Mouse (Mus musculus): Measurements from ENCODE around the gene Cntnap5c.
A peak's percentile ranks its signal among the peaks of the same experiment; 100 is the strongest.
"Not testable (repeated sequence)": the region's sequence is repeated elsewhere in the genome, so short reads cannot be mapped to it uniquely, and the experiment has no call there.

The Cntnap5c gene

DNA sequence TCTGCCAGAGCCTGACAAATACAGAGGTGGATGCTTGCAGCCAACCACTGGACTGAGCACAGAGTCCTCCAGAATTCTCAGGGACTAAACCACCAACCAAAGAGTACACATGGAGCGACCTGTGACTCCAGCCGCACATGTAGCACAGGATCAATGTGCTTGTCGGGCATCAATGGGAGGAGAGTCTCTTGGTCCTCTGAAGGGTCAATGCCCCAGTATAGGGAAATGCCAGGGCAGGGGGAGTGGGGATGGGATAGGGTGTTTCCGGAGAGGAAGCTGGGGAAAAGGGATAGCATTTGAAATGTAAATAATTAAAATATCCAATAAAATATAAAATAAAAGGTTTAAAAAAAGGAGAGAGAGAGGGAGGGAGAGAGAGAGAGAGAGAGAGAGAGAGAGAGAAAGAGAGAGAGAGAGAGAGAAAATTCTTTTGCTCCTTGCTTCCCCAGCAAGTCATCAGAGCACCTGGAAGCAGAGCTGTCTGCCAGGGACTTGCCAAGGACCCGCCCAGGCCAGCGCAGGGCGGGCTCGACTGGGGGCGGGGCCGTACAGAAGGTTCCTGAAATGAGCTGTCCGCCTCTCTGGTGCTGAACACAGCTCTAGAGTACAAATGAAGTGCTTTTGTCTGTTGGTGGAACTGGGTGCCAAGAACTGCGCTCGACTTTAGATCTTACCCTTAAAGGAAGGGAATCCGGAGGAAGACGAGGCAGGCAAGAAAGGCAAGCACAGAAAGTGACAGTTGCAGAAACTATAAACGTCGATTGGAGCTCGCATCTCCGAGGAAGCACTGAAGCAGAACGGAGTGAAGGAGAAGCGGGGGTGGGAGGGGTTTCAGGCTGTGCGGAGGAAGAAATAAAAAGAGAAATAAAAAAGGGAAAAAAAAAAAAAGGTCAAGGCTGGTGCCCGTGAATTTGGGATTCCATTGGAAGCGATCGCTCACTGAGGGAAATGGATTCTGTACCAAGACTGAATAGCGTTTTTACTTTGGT, at the start of gene Cntnap5c:
Cntnap5c (plus strand) TSS at position 949 of the 989 bp plus-strand sequence.
- peak; percentile 48 for DNase-seq (ENCODE audit: low read depth, low spot score)

DNA sequence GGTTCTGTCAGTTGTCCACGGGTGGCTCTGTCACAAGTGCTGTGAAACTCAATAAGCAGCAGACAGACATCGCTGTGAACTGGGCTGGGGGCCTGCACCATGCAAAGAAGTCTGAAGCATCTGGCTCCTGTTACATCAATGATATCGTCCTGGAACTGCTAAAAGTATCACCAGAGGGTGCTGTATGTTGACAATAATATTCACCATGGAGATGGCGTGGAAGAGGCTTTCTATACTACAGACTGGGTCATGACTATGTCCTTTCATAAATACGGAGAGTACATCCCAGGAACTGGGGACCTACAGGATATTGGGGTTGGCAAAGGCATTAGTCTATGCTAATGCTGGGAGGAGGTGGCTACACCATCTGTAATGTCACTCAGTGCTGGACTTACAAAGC, 27.3 kb upstream of the Cntnap5c start, which contains the start of gene Gm21834:
Gm21834 (minus strand) TSS at position 101 of the 400 bp plus-strand sequence.
- no peak for DNase-seq (ENCODE audit: low read depth, low spot score)

DNA sequence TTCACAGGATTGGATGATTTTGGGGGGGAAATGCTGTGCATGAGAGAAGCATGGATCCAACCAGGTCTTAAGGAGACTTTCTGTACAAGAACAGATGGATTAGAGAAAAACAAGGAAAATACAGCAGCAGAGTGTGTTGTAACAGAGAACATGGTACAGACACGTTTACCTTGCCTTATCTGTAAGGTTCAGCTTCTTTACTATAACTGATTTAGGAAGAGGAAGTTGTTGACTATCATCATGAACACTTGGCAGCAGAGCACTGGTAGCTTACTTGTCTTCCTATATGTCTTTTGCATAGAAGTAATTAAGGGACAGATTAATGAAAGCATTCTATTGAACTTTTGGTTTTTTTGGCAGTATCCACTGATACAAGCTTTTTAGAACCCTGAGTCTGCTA, 11.3 kb upstream of the Cntnap5c start:
- no peak for DNase-seq (ENCODE audit: low read depth, low spot score)

DNA sequence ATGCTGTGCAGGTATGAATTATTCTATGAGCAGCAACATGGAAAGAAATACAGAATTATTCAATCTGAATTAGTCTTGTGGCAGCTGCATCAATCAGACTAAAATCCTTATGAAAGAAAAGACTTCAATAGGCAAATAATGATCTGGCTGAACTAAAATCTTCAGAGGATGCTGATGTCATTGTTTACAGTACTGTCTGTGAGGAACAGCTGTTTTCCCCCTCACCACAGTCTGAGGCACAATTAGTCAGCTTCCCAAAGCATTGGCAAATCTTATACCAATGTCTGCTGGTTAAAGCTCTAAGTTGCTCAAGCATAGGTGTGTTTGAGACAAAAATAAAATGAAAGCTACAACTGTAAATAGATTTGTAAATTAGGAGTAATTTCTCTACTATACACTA, 2.1 kb upstream of the Cntnap5c start:
- DNase-seq (ENCODE audit: low read depth, low spot score): no peak

DNA sequence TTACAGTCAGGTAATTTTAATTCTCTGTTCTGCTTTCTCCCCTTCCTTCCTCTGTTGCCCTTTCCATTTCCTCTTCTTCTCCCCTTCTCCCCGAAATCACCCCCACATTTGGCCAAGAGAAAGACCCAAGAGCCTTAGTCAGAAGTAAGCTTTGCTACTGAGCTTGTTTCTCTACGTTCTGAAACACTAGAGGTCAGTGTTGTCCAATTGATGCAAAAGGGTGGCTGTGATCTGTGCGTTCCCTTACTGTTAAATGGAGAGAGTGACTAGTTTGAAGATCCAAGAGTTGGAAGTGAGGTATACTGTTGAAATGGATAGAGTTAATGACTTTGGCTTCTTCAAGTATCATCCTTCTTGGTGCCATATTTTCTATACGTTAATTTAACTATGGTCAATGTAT, 1.5 kb downstream of the Cntnap5c start:
- DNase-seq (ENCODE audit: low read depth, low spot score): peak; percentile 4

DNA sequence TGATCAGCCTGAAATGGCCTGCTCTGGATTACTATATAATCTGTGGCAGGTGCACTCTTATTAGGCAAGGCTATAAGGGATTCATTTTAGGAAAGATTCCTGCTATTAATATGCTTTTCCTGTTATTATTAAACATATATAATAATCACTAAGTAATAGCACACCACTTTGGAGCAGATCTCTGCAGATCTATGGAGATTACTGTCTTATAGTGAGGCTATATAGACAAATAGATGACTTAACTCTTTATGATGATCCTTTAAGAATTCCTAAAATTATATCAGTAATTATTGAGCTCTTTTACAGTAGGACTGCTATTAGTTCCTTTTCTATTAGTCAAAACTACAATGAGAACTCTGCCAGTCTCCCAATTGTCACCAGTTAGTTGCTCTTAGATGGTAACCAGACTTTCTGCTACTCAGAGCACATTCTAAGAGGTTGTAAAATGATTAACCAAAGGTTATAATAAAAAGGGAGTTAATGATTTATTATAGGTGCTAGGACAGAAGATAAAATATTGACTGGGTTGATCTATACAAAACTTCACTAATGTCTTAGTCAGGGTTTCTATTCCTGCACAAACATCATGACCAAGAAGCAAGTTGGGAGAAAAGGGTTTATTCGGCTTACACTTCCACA, 18.9 kb downstream of the Cntnap5c start:
- no peak for DNase-seq (ENCODE audit: low read depth, low spot score)

DNA sequence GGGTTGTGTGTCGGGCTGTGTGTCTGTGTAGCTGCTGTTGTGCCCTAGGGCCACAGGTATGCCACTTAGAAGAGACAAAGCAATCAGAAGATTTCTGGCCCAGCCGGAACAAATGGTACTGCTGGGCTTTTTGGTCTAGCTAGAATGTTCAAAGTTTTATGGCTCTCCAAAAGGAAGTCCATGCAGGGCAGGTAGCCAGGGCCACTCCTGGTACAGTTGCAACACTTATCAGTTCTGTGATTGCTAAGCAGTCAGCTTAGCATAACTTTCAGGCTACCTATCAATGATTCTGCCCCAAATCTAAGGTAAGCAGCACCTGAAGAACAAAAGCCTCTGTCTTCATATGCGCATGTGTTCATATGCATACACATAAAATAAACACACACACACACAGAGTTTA, 26.0 kb downstream of the Cntnap5c start:
- no peak for DNase-seq (ENCODE audit: low read depth, low spot score)

DNA sequence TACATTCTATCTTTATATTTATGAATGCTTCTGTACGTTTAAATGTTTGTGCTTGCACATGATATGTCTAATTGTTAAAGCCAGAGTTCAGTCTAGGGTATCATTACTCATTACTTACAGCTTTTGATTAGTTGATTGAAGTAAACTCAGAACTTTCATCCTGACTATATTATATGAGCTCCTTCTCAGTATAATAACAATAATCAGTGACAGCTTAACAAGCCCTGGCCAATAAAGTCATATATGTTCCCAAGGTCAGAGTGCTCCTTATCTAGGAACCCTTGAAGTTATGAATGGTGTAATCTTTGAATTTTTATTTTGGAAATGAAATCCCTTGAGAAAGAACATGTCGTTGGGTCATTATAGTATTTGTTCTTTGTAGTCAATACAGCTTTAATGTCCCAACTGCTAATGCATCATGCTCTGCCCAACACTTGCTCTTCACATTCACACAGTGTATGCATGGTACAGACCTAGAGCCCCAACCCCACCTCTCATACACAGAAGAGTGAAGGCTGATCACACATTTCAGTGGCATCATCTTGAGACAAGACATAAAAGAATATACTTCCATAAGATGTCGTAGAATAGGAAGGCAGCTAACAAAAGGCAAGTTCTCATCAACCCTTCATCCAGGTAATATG, 27.4 kb downstream of the Cntnap5c start:
- no peak for DNase-seq (ENCODE audit: low read depth, low spot score)

DNA sequence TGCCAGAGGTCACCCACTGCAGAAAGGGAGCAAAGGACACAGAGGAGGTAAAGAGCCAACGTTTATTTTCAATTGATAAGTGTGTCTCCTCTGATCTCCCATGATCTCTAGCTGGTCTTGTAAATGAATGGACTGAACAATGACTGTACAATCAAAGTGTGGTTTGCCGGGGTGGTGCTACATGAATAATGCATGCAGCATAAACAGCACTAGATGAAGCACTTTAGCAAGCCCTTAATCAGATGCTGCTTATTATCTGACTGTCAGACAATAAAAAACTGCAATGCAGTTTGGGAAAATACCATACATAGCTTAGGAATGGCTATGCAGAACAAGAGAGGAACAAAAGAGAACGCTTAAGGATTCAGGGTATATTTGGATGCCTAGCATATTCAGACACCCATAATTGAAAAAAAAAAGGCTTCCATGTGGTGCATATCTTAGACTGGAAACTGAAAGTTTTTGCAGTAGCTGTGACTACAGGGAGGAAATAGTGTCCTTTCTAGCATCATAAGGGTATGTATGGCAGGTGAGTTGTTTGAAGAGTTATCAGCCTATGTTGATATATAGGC, 30.1 kb downstream of the Cntnap5c start:
- no peak for DNase-seq (ENCODE audit: low read depth, low spot score)

DNA sequence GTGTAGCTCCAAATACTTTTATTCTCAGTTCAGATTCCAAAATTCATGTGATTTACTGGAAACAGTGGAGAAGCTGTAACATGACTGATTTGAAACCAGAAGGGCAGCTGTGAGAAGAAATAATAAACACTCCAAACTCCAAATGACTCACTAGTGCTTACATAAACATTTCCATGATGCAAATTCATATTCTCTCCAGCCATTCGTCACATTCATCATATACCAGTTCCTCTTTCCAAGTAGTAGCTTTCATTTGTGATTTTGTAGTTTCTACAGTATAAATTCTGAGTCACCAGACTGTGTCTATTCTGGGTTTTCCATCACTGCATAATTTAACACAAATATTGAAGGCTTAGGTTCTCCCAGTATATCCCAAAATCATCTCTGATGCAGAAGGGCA, 31.8 kb downstream of the Cntnap5c start:
- DNase-seq (ENCODE audit: low read depth, low spot score): no peak

DNA sequence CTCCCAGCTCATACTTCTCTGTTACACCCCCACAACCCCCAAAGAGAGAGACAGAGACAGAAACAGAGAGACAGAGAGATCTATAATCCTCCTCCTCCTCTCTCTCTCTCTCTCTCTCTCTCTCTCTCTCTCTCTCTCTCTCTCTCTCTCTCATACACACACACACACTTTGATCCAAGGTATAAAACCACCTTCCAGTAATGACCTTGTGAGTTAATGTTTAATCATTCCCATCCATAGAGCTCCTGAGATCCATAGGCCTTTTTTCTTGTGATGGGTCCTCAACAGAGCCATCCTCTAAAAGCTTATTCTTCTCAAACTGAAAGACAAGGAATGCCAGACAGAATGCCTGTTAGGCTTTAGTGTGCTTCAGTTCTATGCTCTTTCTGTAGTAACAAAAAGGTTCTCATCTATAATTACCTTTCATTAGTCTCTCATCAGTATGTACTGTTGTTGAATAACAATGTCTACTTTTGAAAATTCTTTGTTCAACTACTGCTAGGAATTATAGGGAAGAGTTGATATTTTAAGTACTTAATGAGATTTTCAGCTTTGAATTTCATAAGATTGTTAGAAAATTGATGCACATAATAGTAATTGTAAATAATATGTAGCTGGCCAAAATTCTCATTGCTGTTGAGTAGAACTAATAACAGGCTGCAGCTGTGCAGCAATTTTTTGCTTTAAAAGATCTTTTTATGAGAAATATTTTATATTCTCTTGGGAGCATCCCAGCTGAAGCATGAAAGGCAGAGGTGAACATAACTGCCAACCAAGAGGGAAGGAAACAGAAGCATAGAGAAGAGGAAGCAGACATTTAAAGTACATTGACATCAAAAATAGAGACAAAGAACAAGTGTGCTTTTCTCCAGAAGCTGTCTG, 68.0 kb downstream of the Cntnap5c start:
- no peak for DNase-seq (ENCODE audit: low read depth, low spot score)

DNA sequence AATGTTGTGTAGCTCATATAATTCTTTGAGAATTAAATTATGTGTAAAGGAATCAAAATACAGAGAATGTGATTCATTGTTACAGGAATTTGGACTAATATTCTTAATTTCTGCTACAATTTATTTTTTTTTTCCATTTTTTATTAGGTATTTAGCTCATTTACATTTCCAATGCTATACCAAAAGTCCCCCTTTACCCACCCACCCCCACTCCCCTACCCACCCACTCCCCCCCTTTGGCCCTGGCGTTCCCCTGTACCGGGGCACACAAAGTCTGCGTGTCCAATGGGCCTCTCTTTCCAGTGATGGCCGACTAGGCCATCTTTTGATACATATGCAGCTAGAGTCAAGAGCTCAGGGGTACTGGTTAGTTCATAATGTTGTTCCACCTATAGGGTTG, 86.4 kb downstream of the Cntnap5c start:
- not testable (repeated sequence) for DNase-seq (ENCODE audit: low read depth, low spot score)

DNA sequence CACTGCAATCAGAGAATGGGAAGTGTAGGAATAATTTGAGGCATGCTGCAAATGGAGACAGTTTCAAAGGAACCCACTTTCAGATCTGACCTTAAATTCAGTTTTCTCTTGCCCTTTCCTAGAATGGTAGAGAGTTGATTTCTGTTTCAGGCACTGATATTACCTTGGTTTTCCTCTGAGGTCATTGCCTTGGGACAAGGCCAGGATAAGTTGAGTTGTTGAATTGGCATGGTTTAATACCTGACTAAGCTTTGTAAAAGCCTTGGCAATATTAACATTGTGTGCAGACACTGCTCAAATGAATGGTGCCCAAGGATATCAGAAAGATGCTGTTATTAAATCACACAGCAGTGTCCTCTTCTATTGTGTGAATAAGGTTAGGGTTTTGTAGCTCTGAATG, 96.6 kb downstream of the Cntnap5c start:
- DNase-seq (ENCODE audit: low read depth, low spot score): no peak

DNA sequence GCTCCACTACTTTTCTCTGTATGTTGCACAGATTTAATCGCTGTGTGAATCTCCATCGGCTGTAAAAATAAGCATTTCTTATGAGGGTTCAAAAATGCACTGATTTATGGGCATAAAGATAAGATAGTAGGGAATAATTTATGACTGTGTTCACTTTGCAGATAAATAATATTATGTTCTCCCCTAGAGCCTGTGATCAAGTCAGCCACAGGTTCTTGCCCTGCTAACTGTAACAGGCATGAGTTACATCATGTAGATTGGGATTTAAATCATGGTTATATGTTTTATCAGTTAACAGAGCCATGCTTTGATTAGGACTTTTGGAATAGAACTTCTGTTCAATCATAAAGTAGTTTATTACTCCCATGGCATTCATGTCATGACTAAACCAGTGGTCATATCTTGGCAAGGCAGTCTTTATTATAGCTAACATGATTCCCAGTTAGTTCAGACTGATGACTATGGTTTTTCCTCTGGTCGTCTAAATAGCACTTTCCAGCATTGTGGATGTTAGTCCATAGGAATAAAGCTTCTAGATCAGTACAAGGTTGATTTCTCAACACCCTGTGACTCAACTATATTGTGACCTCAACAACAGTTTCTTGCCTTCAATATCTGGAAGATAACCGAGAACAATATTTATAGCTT, 118.5 kb downstream of the Cntnap5c start:
- no peak for DNase-seq (ENCODE audit: low read depth, low spot score)

DNA sequence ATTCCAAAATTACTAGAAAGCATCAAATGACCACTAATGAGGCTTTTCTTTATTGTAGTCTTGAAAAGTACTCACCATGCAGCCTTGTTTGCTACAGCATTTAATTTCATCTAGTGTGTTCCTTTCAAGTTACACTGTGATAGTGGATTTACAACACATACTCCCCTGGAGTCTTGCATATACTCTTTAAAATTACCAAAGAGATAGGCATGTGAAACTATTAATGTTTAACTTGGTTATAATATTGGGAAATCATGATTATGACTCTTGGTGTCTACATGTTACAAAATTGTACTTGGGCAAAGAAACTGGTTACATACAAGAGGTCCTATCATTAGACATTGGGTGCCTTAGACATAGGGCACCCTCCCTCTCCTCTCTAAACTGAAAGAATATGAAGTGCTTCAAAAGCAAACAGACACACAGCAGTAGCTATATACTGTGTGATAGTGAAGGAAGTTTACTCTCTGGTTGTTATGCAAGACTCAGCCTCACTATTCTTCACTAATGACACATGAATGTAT, 142.5 kb downstream of the Cntnap5c start:
- no peak for DNase-seq (ENCODE audit: low read depth, low spot score)

DNA sequence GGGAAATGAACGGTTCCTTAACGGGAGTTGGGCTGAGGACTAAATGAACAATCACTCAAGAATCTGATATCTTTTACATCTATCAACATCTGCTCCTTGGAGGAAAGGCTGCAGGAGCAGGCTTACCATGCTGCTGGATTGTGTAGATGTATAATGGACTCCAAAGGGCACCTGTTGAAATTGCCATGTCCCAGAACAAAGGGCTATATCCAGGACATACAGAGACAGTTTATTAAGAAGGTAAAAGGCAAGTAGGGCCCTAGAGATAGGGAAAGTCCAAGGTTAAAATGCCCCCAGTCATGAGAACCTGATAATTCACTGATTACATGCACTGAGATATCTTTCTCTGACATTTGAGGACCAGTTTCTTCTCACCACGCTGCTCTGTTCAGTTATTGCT, 214.9 kb downstream of the Cntnap5c start:
- DNase-seq (ENCODE audit: low read depth, low spot score): no peak

DNA sequence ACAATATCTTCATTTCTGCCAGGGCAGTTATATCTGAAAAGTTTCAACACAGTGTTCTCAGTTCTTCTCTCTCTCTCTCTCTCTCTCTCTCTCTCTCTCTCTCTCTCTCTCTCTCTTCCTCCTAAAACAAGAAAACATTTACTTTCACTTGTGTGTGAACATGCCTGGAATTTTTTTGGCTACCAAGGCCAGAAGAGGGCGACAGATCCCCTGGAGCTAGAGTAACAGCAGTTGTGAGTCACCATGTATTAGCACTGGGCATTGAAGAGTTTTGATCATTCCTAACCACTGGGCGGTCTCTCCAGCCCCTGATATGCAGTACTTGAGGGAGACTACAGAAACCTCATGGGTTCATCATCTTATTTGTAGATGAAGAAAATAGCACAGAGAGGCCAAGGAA, 219.1 kb downstream of the Cntnap5c start:
- DNase-seq (ENCODE audit: low read depth, low spot score): no peak

DNA sequence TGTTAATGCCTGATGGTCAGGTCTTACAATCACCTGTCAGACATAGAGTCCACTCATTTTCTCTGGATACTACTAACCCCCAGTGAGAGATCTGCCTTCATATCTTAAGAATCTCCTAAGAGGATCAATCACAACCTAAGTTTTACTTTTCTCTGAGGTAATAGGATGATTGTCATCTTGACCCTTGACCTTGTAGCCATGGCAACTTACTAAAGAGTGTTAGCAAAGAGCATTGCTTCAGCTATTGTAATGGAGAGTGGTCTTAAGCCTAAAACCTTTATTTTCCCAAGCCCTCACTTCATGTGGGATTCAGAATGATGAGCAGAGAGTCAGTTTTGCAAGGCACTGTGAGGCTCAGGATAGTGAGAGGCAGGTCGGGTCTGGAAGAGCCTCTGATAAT, 227.1 kb downstream of the Cntnap5c start:
- DNase-seq (ENCODE audit: low read depth, low spot score): no peak

DNA sequence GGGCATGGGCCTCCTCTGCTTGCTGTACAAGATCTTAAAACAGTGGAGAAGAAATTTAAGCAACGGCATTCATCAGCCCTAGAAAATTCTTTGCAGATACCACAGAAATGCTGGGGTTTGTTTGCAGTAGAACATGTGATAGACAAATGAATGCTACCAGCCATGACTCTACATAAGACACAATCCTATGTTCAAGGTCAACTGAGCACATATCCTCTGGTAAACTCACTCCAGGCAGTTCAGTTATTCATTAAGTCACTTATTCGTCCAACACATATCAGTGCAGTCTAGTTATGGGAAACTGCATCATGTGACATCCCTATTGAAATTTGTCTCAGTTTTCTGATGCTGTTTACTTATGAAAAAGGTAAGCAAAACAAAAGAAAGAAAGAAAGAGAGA, 229.7 kb downstream of the Cntnap5c start:
- DNase-seq (ENCODE audit: low read depth, low spot score): no peak

DNA sequence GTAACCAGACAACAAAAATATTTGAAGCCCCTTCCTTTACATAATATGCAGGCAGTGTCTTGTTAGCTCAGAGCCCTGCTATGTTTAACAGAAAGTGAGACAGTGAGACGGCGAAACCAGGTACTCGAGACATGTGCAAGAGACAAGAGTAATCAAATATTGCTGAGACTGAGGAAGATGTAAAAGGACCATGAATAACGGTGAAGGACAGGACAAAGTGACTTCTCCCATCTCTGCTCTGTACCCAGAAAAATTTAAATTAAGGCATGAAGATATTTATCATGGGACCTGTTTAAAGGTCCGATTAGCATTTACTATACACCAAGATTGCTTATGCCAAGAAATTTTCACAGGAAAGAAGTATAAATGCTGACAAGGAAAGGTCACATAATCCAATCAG, 233.5 kb downstream of the Cntnap5c start:
- no peak for DNase-seq (ENCODE audit: low read depth, low spot score)

Measured in WW6 (cell line).